Mouse (Mus musculus) bone marrow, adult 2 months (tissue): Measurements from ENCODE around the gene Pias4.

Source experiments
- CTCF ChIP-seq: fragments of 200-500 bp; IDR thresholded peaks from 2 replicates; pipeline ENCODE4 v1.5.1; 2011; ENCODE audit warnings: low read length, control low read depth; ENCODE audit not compliant: control insufficient read depth, insufficient read depth
- POLR2A ChIP-seq: fragments of 200-500 bp; IDR thresholded peaks from 2 replicates; pipeline ENCODE4 v1.6.1; 2011; ENCODE audit warnings: low read depth, mild to moderate bottlenecking, control low read depth, low read length, borderline replicate concordance; ENCODE audit not compliant: control insufficient read depth

GRCm38 (mm10) chr10:81187161-81187560, 19.4 kb upstream of the Pias4 start:
- TF ChIP-seq CTCF, result no peak
- no peak; the same call in 1 of the 2 replicates for TF ChIP-seq POLR2A
